Mouse (Mus musculus) common myeloid progenitor, adult 5-6 weeks (primary cell): ENCODE data around the gene Kif1bp. TPM values are rescaled to one million over a fixed set of nuclear protein-coding genes. Genes with fewer than 3 reads are reported as not detected.

Experiments
- total RNA-seq: library from RNA; stranded (forward); fragments of 200-1000, 187-1606 nt; gene quantifications from 2 replicates; pipeline ENCODE4 v1.2.3, GENCODE M21; 2017

The Kif1bp gene
- total RNA-seq, 1 experiment from 2014 or later: 19.9 TPM

Other genes with a start within 250 kb of the Kif1bp start
- 156 and 195 TPM in 2 replicates for gene Hk1, start 198.5 kb downstream of the Kif1bp start, total RNA-seq
- not detected in 2 replicates for gene Hkdc1, start 156.0 kb downstream of the Kif1bp start, total RNA-seq
- 0.19 and 1.0 TPM in 2 replicates for gene 4930507D05Rik, start 129.0 kb downstream of the Kif1bp start, total RNA-seq
- gene Supv3l1, start 128.7 kb downstream of the Kif1bp start, total RNA-seq: 44.9 and 61.6 TPM in 2 replicates
- gene Vps26a, start 91.7 kb downstream of the Kif1bp start, total RNA-seq: 76.1 and 81.7 TPM in 2 replicates
- 1,072 and 1,492 TPM in 2 replicates for gene Srgn, start 51.0 kb downstream of the Kif1bp start, total RNA-seq
- gene Ddx21, start 23.8 kb upstream of the Kif1bp start, total RNA-seq: 280 and 283 TPM in 2 replicates
- 109 and 111 TPM in 2 replicates for gene Ddx50, start 72.8 kb upstream of the Kif1bp start, total RNA-seq
- gene Stox1, start 147.7 kb upstream of the Kif1bp start, total RNA-seq: 0.39 and 0.73 TPM in 2 replicates
- 135 and 141 TPM in 2 replicates for gene Ccar1, start 213.8 kb upstream of the Kif1bp start, total RNA-seq